Mouse (Mus musculus): Measurements from ENCODE around the gene Arhgef19. TPM values are rescaled to one million over a fixed set of nuclear protein-coding genes. Genes with fewer than 3 reads are reported as not detected.

Arhgef19 gene
- 17.8 and 25.2 TPM in 2 replicates for polyA plus RNA-seq (2012; rRNA removed)

GRCm38 (mm10) chr4:141239388-141240125 lies at the start of gene Arhgef19:
TSS of gene Arhgef19 (plus strand) at chr4:141239499.
- under 1% methylated on average over 31 of the region's 31 CpGs for WGBS
- peak; percentile 80 for DNase-seq (ENCODE audit: low read depth, low spot score)

GRCm38 (mm10) chr4:141191294-141191693 lies 48.0 kb upstream of the Arhgef19 start:
- no peak for DNase-seq (ENCODE audit: low read depth, low spot score)
- WGBS: 88% methylated on average over 7 of the region's 7 CpGs

GRCm38 (mm10) chr4:141194553-141194952 lies 44.7 kb upstream of the Arhgef19 start:
- WGBS: 92% methylated on average over 6 of the region's 6 CpGs
- DNase-seq (ENCODE audit: low read depth, low spot score): no peak

GRCm38 (mm10) chr4:141196981-141197685 lies 42.2 kb upstream of the Arhgef19 start:
- 83% methylated on average over 13 of the region's 13 CpGs for WGBS

GRCm38 (mm10) chr4:141197686-141198035 lies 41.6 kb upstream of the Arhgef19 start:
- DNase-seq (ENCODE audit: low read depth, low spot score): no peak
- 98% methylated on average over 13 of the region's 13 CpGs for WGBS

More at GRCm38 (mm10) chr4:141196981-141197685, 42.2 kb upstream of the Arhgef19 start:
- DNase-seq (ENCODE audit: low read depth, low spot score): no peak

GRCm38 (mm10) chr4:141200906-141201305 lies 38.4 kb upstream of the Arhgef19 start:
- WGBS: 63% methylated on average over 11 of the region's 11 CpGs

GRCm38 (mm10) chr4:141202192-141202591 lies 37.1 kb upstream of the Arhgef19 start:
- 93% methylated on average over 6 of the region's 6 CpGs for WGBS
- DNase-seq (ENCODE audit: low read depth, low spot score): no peak

More at GRCm38 (mm10) chr4:141200906-141201305, 38.4 kb upstream of the Arhgef19 start:
- no peak for DNase-seq (ENCODE audit: low read depth, low spot score)

- WGBS: 81% methylated on average over 4 of the region's 4 CpGs
- DNase-seq (ENCODE audit: low read depth, low spot score): no peak
These were observed 34.7 kb upstream of the Arhgef19 start for GRCm38 (mm10) chr4:141204580-141205061.

GRCm38 (mm10) chr4:141207081-141207480 lies 32.2 kb upstream of the Arhgef19 start:
- no peak for DNase-seq (ENCODE audit: low read depth, low spot score)
- 54% methylated on average over 5 of the region's 5 CpGs for WGBS

- no peak for DNase-seq (ENCODE audit: low read depth, low spot score)
- WGBS: 69% methylated on average over 14 of the region's 14 CpGs
These were observed 28.6 kb upstream of the Arhgef19 start for GRCm38 (mm10) chr4:141210524-141211219.

GRCm38 (mm10) chr4:141211646-141212045 lies 27.7 kb upstream of the Arhgef19 start:
- DNase-seq (ENCODE audit: low read depth, low spot score): no peak
- WGBS: 94% methylated on average over 4 of the region's 4 CpGs

- 87% methylated on average over 9 of the region's 9 CpGs for WGBS
- DNase-seq (ENCODE audit: low read depth, low spot score): no peak
These were observed 26.4 kb upstream of the Arhgef19 start for GRCm38 (mm10) chr4:141212892-141213291.

- WGBS: 40% methylated on average over 2 of the region's 2 CpGs
- DNase-seq (ENCODE audit: low read depth, low spot score): no peak
These were observed 26.0 kb upstream of the Arhgef19 start for GRCm38 (mm10) chr4:141213342-141213741.

- under 1% methylated on average over 24 of the region's 24 CpGs for WGBS
- peak; percentile 68 for DNase-seq (ENCODE audit: low read depth, low spot score)
These were observed 25.4 kb upstream of the Arhgef19 start, which contains the start of gene Rsg1 for GRCm38 (mm10) chr4:141213770-141214336. TSS of gene Rsg1 (plus strand) at chr4:141213956.

- DNase-seq (ENCODE audit: low read depth, low spot score): no peak
- 2% methylated on average over 16 of the region's 16 CpGs for WGBS
These were observed 24.9 kb upstream of the Arhgef19 start for GRCm38 (mm10) chr4:141214337-141214851.

GRCm38 (mm10) chr4:141219583-141220213 lies 19.6 kb upstream of the Arhgef19 start:
- WGBS: 81% methylated on average over 20 of the region's 20 CpGs

GRCm38 (mm10) chr4:141221848-141222247 lies 17.5 kb upstream of the Arhgef19 start:
- WGBS: 78% methylated on average over 2 of the region's 2 CpGs
- DNase-seq (ENCODE audit: low read depth, low spot score): no peak

More at GRCm38 (mm10) chr4:141219583-141220213, 19.6 kb upstream of the Arhgef19 start:
- no peak for DNase-seq (ENCODE audit: low read depth, low spot score)

GRCm38 (mm10) chr4:141222752-141223151 lies 16.5 kb upstream of the Arhgef19 start:
- WGBS: 82% methylated on average over 5 of the region's 5 CpGs
- DNase-seq (ENCODE audit: low read depth, low spot score): no peak

- 42% methylated on average over 7 of the region's 7 CpGs for WGBS
- DNase-seq (ENCODE audit: low read depth, low spot score): no peak
These were observed 10.6 kb upstream of the Arhgef19 start for GRCm38 (mm10) chr4:141228687-141229086.

Data from large intestine, adult 2 months (tissue).